ENCODE assay signal across 25 mouse cellular contexts in genomic region chr7:98493901-98494480, GRCm38 (mm10). TPM values are rescaled to one million over a fixed set of nuclear protein-coding genes. Genes with fewer than 3 reads are reported as not detected.
A peak's percentile ranks its signal among the peaks of the same experiment; 100 is the strongest.
DNase-seq lines count a peak whose midpoint lies in the region; ATAC-seq lines count a peak whose summit lies in the region.
"Had no signal": no experiment of that assay in that cellular context is flagged by ENCODE, and none has a peak within 500 bp of the region (broad histone marks: within the 10 kb centered on the region; RNA-seq: fewer than 3 reads in every experiment).

No protein-coding gene starts in this region.

- 53% methylated on average over 18 of the region's 18 CpGs for WGBS in heart, embryonic 13.5 days
- 70% methylated on average over 18 of the region's 18 CpGs for WGBS in embryonic facial prominence, embryonic 10.5 days
- 74% methylated on average over 18 of the region's 18 CpGs for WGBS in hindbrain, embryonic 12.5 days

- H3K27me3 ChIP-seq in heart, embryonic 13.5 days (replicated peaks): peaks cover 14% of the 10 kb centered on the region
- peaks cover 40% of the 10 kb centered on the region for H3K27me3 ChIP-seq in embryonic facial prominence, embryonic 10.5 days (replicated peaks; ENCODE audit: low read depth, poor library complexity, severe bottlenecking)
- H3K27me3 ChIP-seq in hindbrain, embryonic 12.5 days: peaks cover 21% of the 10 kb centered on the region

- DNase-seq in heart, postnatal 14 days: no peak
- DNase-seq in lung, postnatal 10 days: peak; percentile 5
- DNase-seq in lung, postnatal 14 days: no peak
- DNase-seq in embryonic facial prominence, embryonic 10.5 days (ENCODE audit: low spot score): no peak
- DNase-seq: cerebellum, adult 11 months; cerebellum, postnatal 14 days; lung, adult 2 months; right cerebral cortex, postnatal 14 days; thymus, postnatal 14 days had no signal

- ATAC-seq in heart, embryonic 13.5 days (ENCODE audit: extremely low read depth, insufficient number of reproducible peaks, low FRiP score, low TSS enrichment): no peak
- peak; percentile 29; the same call in 1 of the 2 replicates for ATAC-seq in megakaryocyte progenitor cell, adult 5-6 weeks (replicated peaks; ENCODE audit: poor library complexity)
- ATAC-seq in hindbrain, embryonic 12.5 days (ENCODE audit: low FRiP score): no peak
- ATAC-seq: CD4-positive, CD25-positive, alpha-beta regulatory T cell, adult 4 months; forebrain, embryonic 16.5 days; inflammation-experienced regulatory T-cells, adult 6 months had no signal

- H3K36me3 ChIP-seq in heart, embryonic 13.5 days: peaks cover 8% of the 10 kb centered on the region
- no peaks in the 10 kb centered on the region for H3K36me3 ChIP-seq in embryonic facial prominence, embryonic 10.5 days (replicated peaks)
- no peaks in the 10 kb centered on the region for H3K36me3 ChIP-seq in hindbrain, embryonic 12.5 days
- H3K36me3 ChIP-seq: hindbrain, embryonic 10.5 days; neural tube, embryonic 13.5 days had no signal

- H3K4me1 ChIP-seq in heart, embryonic 13.5 days: peaks cover 45% of the 10 kb centered on the region
- H3K4me1 ChIP-seq in embryonic facial prominence, embryonic 10.5 days: peaks cover 59% of the 10 kb centered on the region
- peaks cover 7% of the 10 kb centered on the region; the same call in 1 of the 2 replicates for H3K4me1 ChIP-seq in hindbrain, embryonic 12.5 days

- H3K27ac ChIP-seq in heart, embryonic 13.5 days (replicated peaks): no peak overlapping the region
- H3K27ac ChIP-seq in embryonic facial prominence, embryonic 10.5 days (replicated peaks): 0 out of 2 replicates have a peak overlapping the region, but pooled peaks have one; percentile 27
- H3K27ac ChIP-seq in hindbrain, embryonic 12.5 days: no peak overlapping the region
- H3K27ac ChIP-seq: hindbrain, embryonic 10.5 days; kidney, embryonic 15.5 days; left cerebral cortex, adult 2 months; limb, embryonic 13.5 days; neural tube, embryonic 13.5 days had no signal

- 0 out of 2 replicates have a peak overlapping the region, but pooled peaks have one; percentile 48 for H3K9ac ChIP-seq in heart, embryonic 13.5 days
- no peak overlapping the region for H3K9ac ChIP-seq in hindbrain, embryonic 12.5 days
- H3K9ac ChIP-seq: kidney, embryonic 15.5 days; limb, embryonic 13.5 days; neural tube, embryonic 13.5 days had no signal

- intact Hi-C loops in heart, postnatal 14 days (cut with DNase I): loop anchor here (2.0 to 5.0 kb wide), 2 partner anchors 29 to 48 kb away; no protein-coding TSS in a partner anchor

- no peak overlapping the region for H3K4me3 ChIP-seq in heart, embryonic 13.5 days
- no peak overlapping the region for H3K4me3 ChIP-seq in embryonic facial prominence, embryonic 10.5 days
- H3K4me3 ChIP-seq in hindbrain, embryonic 12.5 days: no peak overlapping the region
- H3K4me3 ChIP-seq: erythroblast, embryonic 14.5 days; hindbrain, embryonic 10.5 days; kidney, embryonic 15.5 days; left cerebral cortex, adult 2 months; limb, embryonic 13.5 days; neural tube, embryonic 13.5 days had no signal

- H3K4me2 ChIP-seq in heart, embryonic 13.5 days: no peak overlapping the region
- H3K4me2 ChIP-seq in hindbrain, embryonic 12.5 days (replicated peaks): no peak overlapping the region
- H3K4me2 ChIP-seq: midbrain, embryonic 11.5 days; neural tube, embryonic 13.5 days had no signal

- H3K9me3 ChIP-seq in heart, embryonic 13.5 days: no peaks in the 10 kb centered on the region
- H3K9me3 ChIP-seq in embryonic facial prominence, embryonic 10.5 days: no peaks in the 10 kb centered on the region
- no peaks in the 10 kb centered on the region for H3K9me3 ChIP-seq in hindbrain, embryonic 12.5 days (replicated peaks)
- H3K9me3 ChIP-seq: hindbrain, embryonic 10.5 days; kidney, embryonic 15.5 days; limb, embryonic 13.5 days; neural tube, embryonic 13.5 days had no signal

RNA-seq across cellular contexts. Expression of gene Lrrc32, which starts 4.9 kb away (rescaled TPM):
- 4.9 and 6.0 TPM in 2 replicates for polyA plus RNA-seq in heart, embryonic 13.5 days (2015; fragmentation: Nextera tagmentation; extraction: Ambion mirVana)
- total RNA-seq in heart, postnatal 14 days (2021): 10 to 100 TPM; 11.9 to 15.4 TPM
- 3.6 and 3.7 TPM in 2 replicates for polyA plus RNA-seq in embryonic facial prominence, embryonic 10.5 days (2016; fragmentation: Nextera tagmentation; extraction: Ambion mirVana)
- total RNA-seq in megakaryocyte progenitor cell, adult 5-6 weeks (2015): 0.05 TPM in 1 of 2 replicates, not detected in the other
- 0.04 TPM in 1 of 2 replicates, not detected in the other for total RNA-seq in megakaryocyte progenitor cell, adult 5-6 weeks (2017)
- polyA plus RNA-seq in hindbrain, embryonic 12.5 days (2016; fragmentation: Nextera tagmentation; extraction: Ambion mirVana): 4.9 and 6.3 TPM in 2 replicates
- total RNA-seq: MEL had no signal

RNA-seq across cellular contexts. Expression of gene Gucy2d, which starts 53.8 kb away (rescaled TPM):
- polyA plus RNA-seq in heart, embryonic 13.5 days (2015; fragmentation: Nextera tagmentation; extraction: Ambion mirVana): not detected in 2 replicates
- total RNA-seq in heart, postnatal 14 days (2021): under 1 TPM in 1 of 2 experiments, not detected in 1; 0.17 TPM
- not detected in 2 replicates for polyA plus RNA-seq in embryonic facial prominence, embryonic 10.5 days (2016; fragmentation: Nextera tagmentation; extraction: Ambion mirVana)
- not detected in 2 replicates for total RNA-seq in megakaryocyte progenitor cell, adult 5-6 weeks (2015)
- total RNA-seq in megakaryocyte progenitor cell, adult 5-6 weeks (2017): not detected in 2 replicates
- polyA plus RNA-seq in hindbrain, embryonic 12.5 days (2016; fragmentation: Nextera tagmentation; extraction: Ambion mirVana): 0.22 TPM in 1 of 2 replicates, not detected in the other
- total RNA-seq: adrenal gland, adult 2 months; left cerebral cortex, adult 2 months; MEL had no signal
- polyA plus RNA-seq: adrenal gland, adult 2 months; CD4-positive, CD25-positive, alpha-beta regulatory T cell, adult 4 months; erythroblast, embryonic 14.5 days; forebrain, embryonic 16.5 days; hindbrain, embryonic 10.5 days; inflammation-experienced regulatory T-cells, adult 6 months; limb, embryonic 13.5 days; midbrain, embryonic 11.5 days; neural tube, embryonic 13.5 days; spleen, adult 2 months had no signal
